Mouse (Mus musculus): ENCODE results near the gene Krtap3-1. TPM values are rescaled to one million over a fixed set of nuclear protein-coding genes. Genes with fewer than 3 reads are reported as not detected.

Krtap3-1 gene
- not detected for polyA plus RNA-seq (2014; fragmentation: Illumina TruSeq; extraction: RNeasy Lipid Tissue Mini Kit (QIAGEN cat#74804); ENCODE audit: low read depth, low replicate concordance)

DNA sequence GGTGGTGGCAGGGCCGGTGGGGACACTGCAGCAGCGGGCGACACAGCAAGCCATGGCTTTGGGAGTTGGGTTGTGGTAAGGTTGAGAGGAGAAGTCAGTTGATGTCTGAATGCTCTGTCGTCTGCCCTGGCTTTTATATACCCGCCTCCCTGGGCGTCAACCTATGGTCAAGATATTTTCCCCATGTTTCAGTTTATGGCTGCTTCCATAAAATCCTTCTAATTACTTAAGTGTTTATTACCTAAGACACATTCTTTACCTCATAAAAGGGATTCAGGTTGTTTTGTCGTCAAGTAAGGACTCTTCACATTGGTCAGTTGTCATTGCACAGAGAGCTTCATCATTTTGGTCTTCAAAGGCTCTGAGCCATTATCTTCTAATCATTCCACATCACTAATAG is at the start of gene Krtap3-1:
Gene Krtap3-1 (minus strand): TSS at position 101 of the 400 bp plus-strand sequence.

DNA sequence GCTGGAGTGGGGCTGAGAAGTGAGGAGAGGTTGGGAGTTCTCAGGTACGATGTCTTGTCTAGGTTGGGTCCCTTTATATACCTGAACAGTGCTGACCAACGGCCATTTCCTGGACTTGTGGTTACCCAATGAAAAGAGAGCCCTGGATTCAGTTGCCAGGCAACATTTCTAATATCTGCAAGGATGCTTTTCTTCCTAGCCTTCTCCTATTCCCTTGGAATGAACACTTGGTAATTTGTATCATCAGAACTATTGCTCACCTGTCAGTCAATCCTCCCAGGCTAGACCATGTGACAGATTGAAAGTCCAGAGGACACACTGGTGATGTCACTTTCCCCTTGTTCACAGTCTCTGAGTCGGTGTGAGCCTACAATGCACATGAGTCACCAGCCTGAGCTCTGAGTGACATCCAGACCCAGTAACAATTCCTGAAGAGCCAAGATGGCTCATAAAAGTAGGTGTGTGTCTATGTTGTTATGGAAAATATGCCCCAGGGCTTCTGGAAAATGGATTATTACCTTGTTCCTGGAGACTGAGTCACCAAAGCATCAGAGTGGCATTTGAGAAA is 48.5 kb upstream of the Krtap3-1 start, which contains the start of gene Krtap2-4:
Gene Krtap2-4 (minus strand): TSS at position 51 of the 568 bp plus-strand sequence.

DNA sequence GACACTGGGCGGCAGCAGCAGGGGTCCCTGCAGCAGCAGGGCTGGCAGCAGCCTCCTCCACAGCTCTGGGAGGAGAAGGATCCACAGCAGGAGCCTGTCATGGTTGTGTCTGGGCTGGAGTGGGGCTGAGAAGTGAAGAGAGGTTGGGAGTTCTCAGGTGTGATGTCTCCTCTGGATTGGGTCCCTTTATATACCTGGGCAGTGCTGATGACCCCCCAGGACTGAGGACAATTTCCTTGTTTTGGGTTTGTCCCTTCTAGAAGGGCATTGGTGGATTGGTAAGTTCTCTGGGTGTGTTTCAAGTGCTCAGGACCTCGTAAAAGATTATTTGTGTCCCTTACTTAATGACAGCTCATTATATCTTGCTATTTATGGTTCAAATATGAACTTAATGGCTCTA is 43.7 kb upstream of the Krtap3-1 start, which contains the start of gene Gm11937:
Gene Gm11937 (minus strand): TSS at position 101 of the 400 bp plus-strand sequence.

GRCm38 (mm10) chr11:99603208-99603607 is 36.8 kb upstream of the Krtap3-1 start, which contains the start of gene Gm11938:
TSS of gene Gm11938 (minus strand) at chr11:99603308.

DNA sequence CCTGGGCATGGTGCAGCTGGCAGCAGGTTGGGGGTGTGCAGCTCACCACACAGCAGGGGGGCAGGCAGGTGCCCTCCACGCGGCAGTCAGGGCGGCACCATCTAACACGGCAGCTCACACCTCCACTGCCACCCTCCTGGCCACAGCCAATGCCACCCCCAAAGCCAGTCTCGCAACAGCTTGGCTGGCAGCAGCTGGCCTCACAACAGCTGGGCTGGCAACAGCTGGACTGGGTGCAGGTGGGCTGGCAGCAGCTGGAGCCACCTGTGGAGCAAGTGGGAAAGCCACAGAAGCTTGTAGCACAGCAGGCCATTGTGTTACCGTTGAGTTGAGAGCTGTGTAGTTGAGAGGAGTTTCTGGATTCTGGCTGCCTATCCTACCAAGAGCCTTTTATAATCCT is 31.3 kb upstream of the Krtap3-1 start, which contains the start of gene Krtap9-3:
Gene Krtap9-3 (minus strand): TSS at position 364 of the 400 bp plus-strand sequence.

GRCm38 (mm10) chr11:99590981-99591380 is 24.6 kb upstream of the Krtap3-1 start, which contains the start of gene Krtap1-3:
TSS of gene Krtap1-3 (minus strand) at chr11:99591339.

GRCm38 (mm10) chr11:99583245-99583704 is 16.8 kb upstream of the Krtap3-1 start, which contains the start of gene Krtap1-4:
TSS of gene Krtap1-4 (minus strand) at chr11:99583654.

GRCm38 (mm10) chr11:99580636-99581035 is 14.2 kb upstream of the Krtap3-1 start, which contains the start of gene Krtap1-5:
TSS of gene Krtap1-5 (minus strand) at chr11:99581016.

DNA sequence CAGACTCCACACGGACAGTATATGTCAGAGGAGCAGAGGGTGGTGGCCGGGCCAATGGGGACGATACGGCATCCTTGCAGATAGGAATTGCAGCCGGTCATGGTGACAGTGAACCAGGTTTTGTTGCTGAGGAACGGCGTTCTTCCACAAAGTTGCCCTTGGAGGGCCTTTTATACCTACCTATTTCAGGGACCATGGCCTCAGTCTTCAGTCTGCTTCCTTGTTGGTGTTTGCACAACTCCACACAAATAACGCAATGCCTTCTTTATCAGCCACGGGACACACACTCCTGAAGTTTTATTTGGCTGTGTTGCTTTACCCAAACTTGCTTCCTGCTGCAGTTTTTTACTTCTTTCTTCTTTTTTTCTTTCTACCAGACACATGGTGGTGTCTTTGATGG is 7.1 kb downstream of the Krtap3-1 start, which contains the start of gene Gm11939:
Gene Gm11939 (minus strand): TSS at position 101 of the 400 bp plus-strand sequence.

GRCm38 (mm10) chr11:99556753-99557152 is 9.7 kb downstream of the Krtap3-1 start, which contains the start of gene Krtap3-2:
TSS of gene Krtap3-2 (minus strand) at chr11:99556853.

DNA sequence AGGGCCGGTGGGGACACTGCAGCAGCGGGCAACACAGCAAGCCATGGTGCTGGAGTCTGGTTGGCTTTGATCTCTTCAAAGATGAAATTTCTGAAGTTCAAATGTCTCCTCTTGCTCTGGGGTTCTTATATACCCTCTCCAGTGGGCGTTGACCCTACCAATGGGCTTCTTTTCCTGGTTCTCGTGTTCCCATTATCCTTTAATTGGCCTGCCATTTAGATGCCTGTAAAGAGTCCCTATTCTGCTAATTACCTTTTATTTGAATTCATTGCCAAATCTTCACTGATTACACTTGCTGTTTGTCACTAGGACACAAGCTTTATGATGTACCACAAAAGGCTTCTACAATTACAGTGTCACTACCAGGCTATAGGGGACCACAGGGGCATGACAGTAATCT is 15.7 kb downstream of the Krtap3-1 start, which contains the start of gene Krtap3-3:
Gene Krtap3-3 (minus strand): TSS at position 101 of the 400 bp plus-strand sequence.

DNA sequence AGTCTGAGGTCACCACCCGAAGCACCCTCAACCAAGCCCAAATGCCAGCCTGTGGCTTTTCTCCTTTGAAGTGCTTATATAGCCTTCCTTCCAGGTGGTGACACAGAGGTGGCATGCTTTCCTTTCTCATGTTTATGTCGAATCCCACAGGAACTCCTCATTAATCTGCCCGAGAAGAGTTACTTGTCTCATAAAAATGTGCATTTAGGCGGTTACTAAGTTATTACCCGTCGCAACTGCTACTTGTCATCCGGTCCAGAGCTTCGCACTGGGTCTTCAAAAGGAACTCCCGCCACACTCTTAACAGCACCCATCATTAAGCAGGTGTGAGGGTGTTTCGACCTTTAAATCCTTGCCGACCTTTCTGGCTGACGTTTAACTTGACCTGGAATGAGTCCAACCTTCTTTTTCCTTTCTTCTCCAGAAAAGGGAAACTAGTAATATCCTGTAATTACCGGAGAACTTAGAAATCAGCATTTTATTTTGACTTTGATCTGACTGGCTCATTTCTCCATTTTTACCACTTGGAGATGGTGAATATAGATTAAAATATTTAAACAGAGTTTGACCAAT is 45.1 kb downstream of the Krtap3-1 start, which contains the start of gene Krt39:
Gene Krt39 (minus strand): TSS at position 51 of the 573 bp plus-strand sequence.

Other genes with a start within 250 kb of the Krtap3-1 start
- not detected for gene Krt25, start 243.7 kb downstream of the Krtap3-1 start, polyA plus RNA-seq (2014; fragmentation: Illumina TruSeq; extraction: RNeasy Lipid Tissue Mini Kit (QIAGEN cat#74804); ENCODE audit: low read depth, low replicate concordance)
- gene Krt26, start 228.7 kb downstream of the Krtap3-1 start, polyA plus RNA-seq (2014; fragmentation: Illumina TruSeq; extraction: RNeasy Lipid Tissue Mini Kit (QIAGEN cat#74804); ENCODE audit: low read depth, low replicate concordance) = not detected
- not detected for gene Krt27, start 215.5 kb downstream of the Krtap3-1 start, polyA plus RNA-seq (2014; fragmentation: Illumina TruSeq; extraction: RNeasy Lipid Tissue Mini Kit (QIAGEN cat#74804); ENCODE audit: low read depth, low replicate concordance)
- not detected for gene Krt28, start 191.7 kb downstream of the Krtap3-1 start, polyA plus RNA-seq (2014; fragmentation: Illumina TruSeq; extraction: RNeasy Lipid Tissue Mini Kit (QIAGEN cat#74804); ENCODE audit: low read depth, low replicate concordance)
- gene Krt10, start 177.3 kb downstream of the Krtap3-1 start, polyA plus RNA-seq (2014; fragmentation: Illumina TruSeq; extraction: RNeasy Lipid Tissue Mini Kit (QIAGEN cat#74804); ENCODE audit: low read depth, low replicate concordance) = 4.5 TPM
- gene Krt12, start 144.4 kb downstream of the Krtap3-1 start, polyA plus RNA-seq (2014; fragmentation: Illumina TruSeq; extraction: RNeasy Lipid Tissue Mini Kit (QIAGEN cat#74804); ENCODE audit: low read depth, low replicate concordance) = not detected
- gene Krt20, start 128.5 kb downstream of the Krtap3-1 start, polyA plus RNA-seq (2014; fragmentation: Illumina TruSeq; extraction: RNeasy Lipid Tissue Mini Kit (QIAGEN cat#74804); ENCODE audit: low read depth, low replicate concordance) = 0.31 TPM
- not detected for gene Krt23, start 73.5 kb downstream of the Krtap3-1 start, polyA plus RNA-seq (2014; fragmentation: Illumina TruSeq; extraction: RNeasy Lipid Tissue Mini Kit (QIAGEN cat#74804); ENCODE audit: low read depth, low replicate concordance)
- gene Krt39, start 45.3 kb downstream of the Krtap3-1 start, polyA plus RNA-seq (2014; fragmentation: Illumina TruSeq; extraction: RNeasy Lipid Tissue Mini Kit (QIAGEN cat#74804); ENCODE audit: low read depth, low replicate concordance) = not detected
- gene Krt40, start 23.5 kb downstream of the Krtap3-1 start, polyA plus RNA-seq (2014; fragmentation: Illumina TruSeq; extraction: RNeasy Lipid Tissue Mini Kit (QIAGEN cat#74804); ENCODE audit: low read depth, low replicate concordance) = not detected
- gene Krtap3-3, start 15.8 kb downstream of the Krtap3-1 start, polyA plus RNA-seq (2014; fragmentation: Illumina TruSeq; extraction: RNeasy Lipid Tissue Mini Kit (QIAGEN cat#74804); ENCODE audit: low read depth, low replicate concordance) = not detected
- gene Krtap3-2, start 9.8 kb downstream of the Krtap3-1 start, polyA plus RNA-seq (2014; fragmentation: Illumina TruSeq; extraction: RNeasy Lipid Tissue Mini Kit (QIAGEN cat#74804); ENCODE audit: low read depth, low replicate concordance) = not detected
- gene Gm11939, start 7.2 kb downstream of the Krtap3-1 start, polyA plus RNA-seq (2014; fragmentation: Illumina TruSeq; extraction: RNeasy Lipid Tissue Mini Kit (QIAGEN cat#74804); ENCODE audit: low read depth, low replicate concordance) = not detected
- gene Krtap1-5, start 14.4 kb upstream of the Krtap3-1 start, polyA plus RNA-seq (2014; fragmentation: Illumina TruSeq; extraction: RNeasy Lipid Tissue Mini Kit (QIAGEN cat#74804); ENCODE audit: low read depth, low replicate concordance) = not detected
- not detected for gene Krtap1-4, start 17.0 kb upstream of the Krtap3-1 start, polyA plus RNA-seq (2014; fragmentation: Illumina TruSeq; extraction: RNeasy Lipid Tissue Mini Kit (QIAGEN cat#74804); ENCODE audit: low read depth, low replicate concordance)
- not detected for gene Krtap1-3, start 24.7 kb upstream of the Krtap3-1 start, polyA plus RNA-seq (2014; fragmentation: Illumina TruSeq; extraction: RNeasy Lipid Tissue Mini Kit (QIAGEN cat#74804); ENCODE audit: low read depth, low replicate concordance)
- gene Krtap9-3, start 31.5 kb upstream of the Krtap3-1 start, polyA plus RNA-seq (2014; fragmentation: Illumina TruSeq; extraction: RNeasy Lipid Tissue Mini Kit (QIAGEN cat#74804); ENCODE audit: low read depth, low replicate concordance) = not detected
- gene Gm11938, start 36.7 kb upstream of the Krtap3-1 start, polyA plus RNA-seq (2014; fragmentation: Illumina TruSeq; extraction: RNeasy Lipid Tissue Mini Kit (QIAGEN cat#74804); ENCODE audit: low read depth, low replicate concordance) = not detected
- not detected for gene Gm11937, start 43.6 kb upstream of the Krtap3-1 start, polyA plus RNA-seq (2014; fragmentation: Illumina TruSeq; extraction: RNeasy Lipid Tissue Mini Kit (QIAGEN cat#74804); ENCODE audit: low read depth, low replicate concordance)
- not detected for gene Krtap2-4, start 48.2 kb upstream of the Krtap3-1 start, polyA plus RNA-seq (2014; fragmentation: Illumina TruSeq; extraction: RNeasy Lipid Tissue Mini Kit (QIAGEN cat#74804); ENCODE audit: low read depth, low replicate concordance)
- gene Gm11562, start 53.8 kb upstream of the Krtap3-1 start, polyA plus RNA-seq (2014; fragmentation: Illumina TruSeq; extraction: RNeasy Lipid Tissue Mini Kit (QIAGEN cat#74804); ENCODE audit: low read depth, low replicate concordance) = not detected
- gene Krtap4-1, start 61.6 kb upstream of the Krtap3-1 start, polyA plus RNA-seq (2014; fragmentation: Illumina TruSeq; extraction: RNeasy Lipid Tissue Mini Kit (QIAGEN cat#74804); ENCODE audit: low read depth, low replicate concordance) = not detected
- gene Krtap4-2, start 68.5 kb upstream of the Krtap3-1 start, polyA plus RNA-seq (2014; fragmentation: Illumina TruSeq; extraction: RNeasy Lipid Tissue Mini Kit (QIAGEN cat#74804); ENCODE audit: low read depth, low replicate concordance) = not detected
- not detected for gene Krtap4-7, start 77.5 kb upstream of the Krtap3-1 start, polyA plus RNA-seq (2014; fragmentation: Illumina TruSeq; extraction: RNeasy Lipid Tissue Mini Kit (QIAGEN cat#74804); ENCODE audit: low read depth, low replicate concordance)
- not detected for gene Gm11555, start 83.6 kb upstream of the Krtap3-1 start, polyA plus RNA-seq (2014; fragmentation: Illumina TruSeq; extraction: RNeasy Lipid Tissue Mini Kit (QIAGEN cat#74804); ENCODE audit: low read depth, low replicate concordance)
- not detected for gene Gm11563, start 92.3 kb upstream of the Krtap3-1 start, polyA plus RNA-seq (2014; fragmentation: Illumina TruSeq; extraction: RNeasy Lipid Tissue Mini Kit (QIAGEN cat#74804); ENCODE audit: low read depth, low replicate concordance)
- gene Krtap4-6, start 99.3 kb upstream of the Krtap3-1 start, polyA plus RNA-seq (2014; fragmentation: Illumina TruSeq; extraction: RNeasy Lipid Tissue Mini Kit (QIAGEN cat#74804); ENCODE audit: low read depth, low replicate concordance) = not detected
- gene Gm14190, start 124.1 kb upstream of the Krtap3-1 start, polyA plus RNA-seq (2014; fragmentation: Illumina TruSeq; extraction: RNeasy Lipid Tissue Mini Kit (QIAGEN cat#74804); ENCODE audit: low read depth, low replicate concordance) = not detected
- gene Gm14180, start 167.7 kb upstream of the Krtap3-1 start, polyA plus RNA-seq (2014; fragmentation: Illumina TruSeq; extraction: RNeasy Lipid Tissue Mini Kit (QIAGEN cat#74804); ENCODE audit: low read depth, low replicate concordance) = not detected
- gene Gm11595, start 206.3 kb upstream of the Krtap3-1 start, polyA plus RNA-seq (2014; fragmentation: Illumina TruSeq; extraction: RNeasy Lipid Tissue Mini Kit (QIAGEN cat#74804); ENCODE audit: low read depth, low replicate concordance) = not detected
- gene Krtap4-8, start 214.1 kb upstream of the Krtap3-1 start, polyA plus RNA-seq (2014; fragmentation: Illumina TruSeq; extraction: RNeasy Lipid Tissue Mini Kit (QIAGEN cat#74804); ENCODE audit: low read depth, low replicate concordance) = not detected
- not detected for gene Krtap4-9, start 218.6 kb upstream of the Krtap3-1 start, polyA plus RNA-seq (2014; fragmentation: Illumina TruSeq; extraction: RNeasy Lipid Tissue Mini Kit (QIAGEN cat#74804); ENCODE audit: low read depth, low replicate concordance)
- gene Gm11596, start 226.8 kb upstream of the Krtap3-1 start, polyA plus RNA-seq (2014; fragmentation: Illumina TruSeq; extraction: RNeasy Lipid Tissue Mini Kit (QIAGEN cat#74804); ENCODE audit: low read depth, low replicate concordance) = not detected
- not detected for gene Gm11569, start 232.3 kb upstream of the Krtap3-1 start, polyA plus RNA-seq (2014; fragmentation: Illumina TruSeq; extraction: RNeasy Lipid Tissue Mini Kit (QIAGEN cat#74804); ENCODE audit: low read depth, low replicate concordance)
- gene Gm11554, start 237.8 kb upstream of the Krtap3-1 start, polyA plus RNA-seq (2014; fragmentation: Illumina TruSeq; extraction: RNeasy Lipid Tissue Mini Kit (QIAGEN cat#74804); ENCODE audit: low read depth, low replicate concordance) = not detected
- not detected for gene Krtap4-13, start 243.3 kb upstream of the Krtap3-1 start, polyA plus RNA-seq (2014; fragmentation: Illumina TruSeq; extraction: RNeasy Lipid Tissue Mini Kit (QIAGEN cat#74804); ENCODE audit: low read depth, low replicate concordance)
- not detected for gene Gm11564, start 249.0 kb upstream of the Krtap3-1 start, polyA plus RNA-seq (2014; fragmentation: Illumina TruSeq; extraction: RNeasy Lipid Tissue Mini Kit (QIAGEN cat#74804); ENCODE audit: low read depth, low replicate concordance)